In the genomic region with DNA sequence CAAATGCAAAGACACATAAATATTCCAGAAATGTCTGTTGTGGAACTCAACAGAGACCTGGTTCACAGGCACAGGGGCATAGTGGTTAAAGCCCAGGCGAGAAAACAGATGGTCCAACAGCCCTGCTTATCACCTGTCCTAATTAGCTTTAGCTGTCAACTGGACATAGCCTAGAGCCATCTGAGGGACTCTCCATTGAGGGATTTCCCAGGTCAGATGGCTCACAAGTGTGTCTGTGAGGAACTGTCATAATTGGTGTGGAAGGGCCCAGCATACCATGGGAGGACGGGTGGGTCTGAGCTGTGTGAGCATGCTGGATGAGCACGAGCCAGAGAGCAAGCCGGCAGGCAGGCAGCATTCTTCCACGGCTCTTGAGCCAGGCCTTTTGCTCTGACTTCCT, we compare ENCODE assay signal across 15 mouse cellular contexts.
DNase-seq lines count a peak whose midpoint lies in the region; ATAC-seq and TF ChIP-seq lines count a peak whose summit lies in the region.
"Had no signal": no experiment of that assay in that cellular context is flagged by ENCODE, and none has a peak within 500 bp of the region (broad histone marks: within the 10 kb centered on the region; RNA-seq: fewer than 3 reads in every experiment).

No protein-coding gene starts in this region.

- H3K4me3 ChIP-seq in hindbrain, postnatal 0 days (ENCODE audit: low read length): no peak overlapping the region
- no peak overlapping the region for H3K4me3 ChIP-seq in hindbrain, embryonic 10.5 days
- H3K4me3 ChIP-seq in midbrain, postnatal 0 days (ENCODE audit: low read depth, low read length): no peak overlapping the region
- no peak overlapping the region for H3K4me3 ChIP-seq in liver, postnatal 0 days (ENCODE audit: low read depth, low read length)
- H3K4me3 ChIP-seq: erythroblast, embryonic 14.5 days had no signal

- H3K9me3 ChIP-seq in hindbrain, postnatal 0 days (ENCODE audit: low read length): no peaks in the 10 kb centered on the region
- H3K9me3 ChIP-seq in hindbrain, embryonic 10.5 days: no peaks in the 10 kb centered on the region
- no peaks in the 10 kb centered on the region for H3K9me3 ChIP-seq in midbrain, postnatal 0 days (ENCODE audit: low read length)
- H3K9me3 ChIP-seq in liver, postnatal 0 days (ENCODE audit: low read length): no peaks in the 10 kb centered on the region

- 47% methylated on average over 5 of the region's 5 CpGs for WGBS in hindbrain, postnatal 0 days
- 80% methylated on average over 5 of the region's 5 CpGs for WGBS in hindbrain, embryonic 10.5 days
- 51% methylated on average over 5 of the region's 5 CpGs for WGBS in midbrain, postnatal 0 days
- 69% methylated on average over 5 of the region's 5 CpGs for WGBS in liver, postnatal 0 days (ENCODE audit: insufficient replicate concordance)

- no peaks in the 10 kb centered on the region for H3K4me1 ChIP-seq in hindbrain, postnatal 0 days (ENCODE audit: insufficient read depth, low read length)
- peaks cover under 1% of the 10 kb centered on the region for H3K4me1 ChIP-seq in hindbrain, embryonic 10.5 days (replicated peaks)
- H3K4me1 ChIP-seq in midbrain, postnatal 0 days (ENCODE audit: insufficient read depth, low read length): no peaks in the 10 kb centered on the region
- no peaks in the 10 kb centered on the region for H3K4me1 ChIP-seq in liver, postnatal 0 days (ENCODE audit: insufficient read depth)

- H3K36me3 ChIP-seq in hindbrain, postnatal 0 days (ENCODE audit: insufficient read depth, low read length): no peaks in the 10 kb centered on the region; the same call in 1 of the 2 replicates
- peaks cover 50% of the 10 kb centered on the region for H3K36me3 ChIP-seq in hindbrain, embryonic 10.5 days
- peaks cover 7% of the 10 kb centered on the region for H3K36me3 ChIP-seq in midbrain, postnatal 0 days (ENCODE audit: insufficient read depth, low read length)
- H3K36me3 ChIP-seq in liver, postnatal 0 days (replicated peaks; ENCODE audit: insufficient read depth, low read length): peaks cover 4% of the 10 kb centered on the region; the same call in 1 of the 2 replicates

- no peaks in the 10 kb centered on the region for H3K27me3 ChIP-seq in hindbrain, postnatal 0 days (ENCODE audit: insufficient read depth, low read length)
- H3K27me3 ChIP-seq in hindbrain, embryonic 10.5 days (ENCODE audit: insufficient read depth, poor library complexity, severe bottlenecking): no peaks in the 10 kb centered on the region
- H3K27me3 ChIP-seq in midbrain, postnatal 0 days (ENCODE audit: insufficient read depth, low read length): no peaks in the 10 kb centered on the region
- no peaks in the 10 kb centered on the region for H3K27me3 ChIP-seq in liver, postnatal 0 days (ENCODE audit: insufficient read depth, low read length)

- TF ChIP-seq EP300 in liver, postnatal 0 days (IDR thresholded peaks at IDR 0.05; ENCODE audit: low read depth): no peak

- no peak overlapping the region for H3K4me2 ChIP-seq in hindbrain, postnatal 0 days (ENCODE audit: low read depth, low read length)
- no peak overlapping the region for H3K4me2 ChIP-seq in midbrain, postnatal 0 days (ENCODE audit: low read depth, low read length, poor library complexity, severe bottlenecking)
- H3K4me2 ChIP-seq in liver, postnatal 0 days (ENCODE audit: low read depth, low read length): no peak overlapping the region

- peak; percentile 46; the same call in 1 of the 2 replicates for ATAC-seq in hindbrain, postnatal 0 days
- ATAC-seq in midbrain, postnatal 0 days (ENCODE audit: low FRiP score): no peak
- no peak for ATAC-seq in liver, postnatal 0 days
- ATAC-seq: CD4-positive, CD25-positive, alpha-beta regulatory T cell, adult 4 months had no signal

- DNase-seq in hindbrain, postnatal 0 days (ENCODE audit: low spot score): no peak
- DNase-seq in hindbrain, embryonic 10.5 days (ENCODE audit: low spot score): no peak
- peak; percentile 54 to 67 for DNase-seq in cerebellum, adult 18-20 months
- peak; percentile 55 to 64 for DNase-seq in cerebellum, postnatal 25 days
- peak; percentile 29 for DNase-seq in midbrain, postnatal 0 days (ENCODE audit: low spot score)
- DNase-seq in liver, postnatal 0 days: no peak
- DNase-seq in spleen, postnatal 10 days (ENCODE audit: low spot score in 2 of 2): no peak
- DNase-seq: kidney, adult 2 months; kidney, postnatal 36 days; left cerebral cortex, postnatal 4 days; right cerebral cortex, postnatal 25 days; thymus, adult 18-20 months had no signal

- no peak for TF ChIP-seq CTCF in hindbrain, postnatal 0 days (IDR thresholded peaks at IDR 0.05; ENCODE audit: low read depth)
- TF ChIP-seq CTCF in midbrain, postnatal 0 days (IDR thresholded peaks at IDR 0.05): no peak
- TF ChIP-seq CTCF in liver, postnatal 0 days (IDR thresholded peaks at IDR 0.05; ENCODE audit: low read depth): no peak

- no peak overlapping the region for H3K27ac ChIP-seq in hindbrain, postnatal 0 days
- H3K27ac ChIP-seq in hindbrain, embryonic 10.5 days: no peak overlapping the region
- no peak overlapping the region for H3K27ac ChIP-seq in midbrain, postnatal 0 days (ENCODE audit: low read depth, low read length)
- no peak overlapping the region for H3K27ac ChIP-seq in liver, postnatal 0 days (ENCODE audit: low read depth)
- H3K27ac ChIP-seq: macrophage had no signal

- H3K9ac ChIP-seq in hindbrain, postnatal 0 days (replicated peaks; ENCODE audit: low read length): no peak overlapping the region
- no peak overlapping the region for H3K9ac ChIP-seq in midbrain, postnatal 0 days (replicated peaks; ENCODE audit: low read length, poor library complexity, severe bottlenecking)
- H3K9ac ChIP-seq in liver, postnatal 0 days (replicated peaks): no peak overlapping the region

Comparison
In these comparisons a context has a peak if more than half of its experiments do, and no peak if none do; other contexts are left out.
1. DNase-seq: peak in cerebellum, adult 18-20 months (2 of 2), cerebellum, postnatal 25 days (2 of 2) and midbrain, postnatal 0 days (single experiment); none in hindbrain, postnatal 0 days (single experiment), hindbrain, embryonic 10.5 days (single experiment), liver, postnatal 0 days (single experiment) and spleen, postnatal 10 days (0 of 2).